Mouse (Mus musculus): Measurements from ENCODE around the gene Tlx2.

The Tlx2 gene

DNA sequence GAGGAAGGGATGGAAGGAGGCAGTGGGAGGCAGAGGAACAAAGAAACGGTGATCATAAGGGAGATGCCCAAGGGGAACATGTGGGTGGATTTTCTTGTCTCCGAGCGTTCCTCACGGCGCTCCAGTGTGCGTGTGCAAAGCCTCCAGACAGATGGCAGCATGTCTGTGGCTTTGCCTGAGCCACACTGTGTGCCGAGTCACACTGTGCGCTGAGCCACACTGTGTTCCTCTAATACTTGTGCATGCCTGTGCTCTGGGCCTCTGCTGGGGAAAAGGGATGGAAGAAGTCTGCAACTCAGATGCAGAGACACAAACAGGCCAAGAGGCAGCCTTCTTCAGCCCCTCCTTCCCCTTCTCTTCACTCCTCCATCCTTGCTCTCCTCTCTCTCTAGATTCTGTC is 42.8 kb downstream of the Tlx2 start:
- ChIA-PET CTCF (no interaction called here), POLR2A (no interaction called here)

GRCm38 (mm10) chr6:83025221-83025620 is 44.9 kb downstream of the Tlx2 start:
- ChIA-PET CTCF (no interaction called here), POLR2A (no interaction called here)

DNA sequence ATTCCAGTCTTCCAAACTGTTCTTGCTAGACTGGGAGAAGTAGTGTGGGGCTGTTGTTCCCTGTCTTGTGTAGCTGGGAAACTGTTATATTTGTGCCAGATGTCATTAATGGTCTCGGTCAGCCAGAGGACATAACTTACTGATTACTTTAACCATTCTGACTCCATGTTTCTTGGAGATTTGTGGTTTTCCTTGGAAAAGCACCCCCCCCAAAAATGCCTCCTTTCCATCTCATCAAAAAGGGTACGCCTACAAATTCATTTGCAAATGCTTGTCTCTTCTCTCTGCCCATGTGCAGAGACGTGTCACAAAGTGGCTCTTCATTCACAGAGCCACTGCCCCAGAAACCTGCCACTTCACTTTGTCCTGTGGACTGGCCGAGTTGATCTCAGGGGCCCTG is 45.7 kb downstream of the Tlx2 start:
- CTCF ChIA-PET = interaction anchor here in 1 of 4 experiments (1.4 kb wide), 1 partner anchor 28 kb away, joined by 3 read pairs; no protein-coding TSS in a partner anchor
- POLR2A ChIA-PET = interaction anchor here in 1 of 4 experiments (0.9 kb wide), 1 partner anchor 25 kb away, joined by 4 read pairs; no protein-coding TSS in a partner anchor

GRCm38 (mm10) chr6:83023786-83024185 is 46.3 kb downstream of the Tlx2 start:
- CTCF ChIA-PET = interaction anchor here in 1 of 4 experiments (1.4 kb wide), 1 partner anchor 27 kb away, joined by 3 read pairs; no protein-coding TSS in a partner anchor
- POLR2A ChIA-PET = interaction anchor here in 1 of 4 experiments (0.9 kb wide), 1 partner anchor 24 kb away, joined by 4 read pairs; no protein-coding TSS in a partner anchor

- CTCF ChIA-PET = interaction anchor here in 1 of 4 experiments (0.8 kb wide), 1 partner anchor 26 kb away, joined by 3 read pairs; no protein-coding TSS in a partner anchor
These were observed 47.1 kb downstream of the Tlx2 start for GRCm38 (mm10) chr6:83023008-83023407.

DNA sequence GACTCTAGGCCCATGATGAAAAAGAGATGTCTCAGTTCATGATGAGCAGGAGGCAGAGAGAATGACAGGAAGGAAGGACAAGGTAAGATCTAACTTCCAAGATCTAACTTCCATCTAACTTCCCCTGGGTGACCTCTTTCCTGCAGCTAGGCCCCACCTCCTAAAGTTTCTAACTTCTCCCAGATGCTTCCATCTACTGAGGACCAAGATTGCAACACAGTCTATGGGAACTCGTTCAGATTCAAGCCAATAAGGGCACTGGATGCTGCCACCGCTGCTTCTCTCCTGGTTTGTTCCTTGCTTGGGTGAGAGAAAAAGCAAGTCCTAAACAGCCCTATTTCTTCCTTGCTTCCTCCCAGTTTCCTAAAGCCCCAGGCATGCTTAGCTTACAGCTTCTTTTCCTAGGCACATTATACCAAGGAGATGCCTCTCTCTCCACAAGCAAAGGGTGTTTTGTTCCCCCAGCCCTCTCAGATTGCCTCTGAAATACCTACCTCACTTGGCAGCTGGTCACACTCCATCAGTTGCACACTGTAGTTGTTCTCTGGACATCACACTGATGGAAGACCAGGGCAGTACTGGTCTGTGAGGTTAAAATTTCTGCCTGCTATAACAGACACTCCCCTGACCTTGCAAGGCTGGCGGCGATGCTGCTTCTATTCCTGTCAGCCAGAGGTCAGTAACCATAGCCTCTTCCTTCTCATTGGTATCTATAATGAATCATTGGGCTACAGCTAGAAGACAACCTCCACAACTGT is 49.1 kb downstream of the Tlx2 start:
- POLR2A ChIA-PET = no interaction called here
- CTCF ChIA-PET = no interaction called here

More at GRCm38 (mm10) chr6:83023008-83023407, 47.1 kb downstream of the Tlx2 start:
- POLR2A ChIA-PET = interaction anchor here in 2 of 4 experiments (0.6 kb wide), 2 partner anchors 189 to 622 kb away, joined by 4 to 7 read pairs; no protein-coding TSS in a partner anchor

DNA sequence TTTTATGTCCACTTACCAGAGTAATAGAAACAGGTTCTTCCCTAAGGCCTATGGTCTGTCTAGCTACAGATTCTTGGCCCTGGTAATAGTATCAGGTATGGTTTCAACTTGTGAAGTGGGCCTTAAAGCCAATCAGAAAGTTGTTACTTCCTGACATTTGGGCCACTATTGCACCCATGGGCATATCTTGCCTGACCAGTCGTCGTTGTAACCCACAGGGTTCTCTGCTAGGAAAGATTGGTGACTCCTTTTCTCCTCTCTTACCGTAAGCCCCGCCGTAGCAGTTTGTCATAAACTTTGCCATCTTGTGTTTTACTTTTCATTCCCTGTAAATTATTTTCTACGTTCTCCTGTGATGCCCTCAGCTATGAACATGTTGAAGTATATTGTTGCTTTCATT is 50.0 kb downstream of the Tlx2 start:
- CTCF ChIA-PET = no interaction called here
- POLR2A ChIA-PET = no interaction called here

- ChIA-PET POLR2A (no interaction called here), CTCF (no interaction called here)
These were observed 51.0 kb downstream of the Tlx2 start for GRCm38 (mm10) chr6:83019044-83019443.
